Mouse (Mus musculus) 416B (cell line): ENCODE results near the gene Gm20532.

Experiments
- DNase-seq: peaks from one replicate; pipeline ENCODE4 v3.0.0; 2011; ENCODE audit warnings: low read depth

Gene Gm20532

GRCm38 (mm10) chr2:26595725-26596435 lies 9.4 kb downstream of the Gm20532 start:
- DNase-seq: no peak

- no peak for DNase-seq
Measured at GRCm38 (mm10) chr2:26596898-26597297, 10.5 kb downstream of the Gm20532 start.

- DNase-seq: peak; percentile 46
Measured at GRCm38 (mm10) chr2:26597810-26598209, 11.4 kb downstream of the Gm20532 start.

GRCm38 (mm10) chr2:26598462-26598861 lies 12.0 kb downstream of the Gm20532 start:
- no peak for DNase-seq

- DNase-seq: no peak
Measured at GRCm38 (mm10) chr2:26599965-26600364, 13.5 kb downstream of the Gm20532 start.

GRCm38 (mm10) chr2:26600664-26601063 lies 14.2 kb downstream of the Gm20532 start:
- DNase-seq: no peak

GRCm38 (mm10) chr2:26601595-26601994 lies 15.2 kb downstream of the Gm20532 start:
- DNase-seq: no peak

GRCm38 (mm10) chr2:26602631-26603030 lies 16.2 kb downstream of the Gm20532 start:
- DNase-seq: no peak

GRCm38 (mm10) chr2:26603159-26603558 lies 16.7 kb downstream of the Gm20532 start:
- DNase-seq: peak; percentile 54

- DNase-seq: peak; percentile 88
Measured at GRCm38 (mm10) chr2:26603720-26604671, 17.6 kb downstream of the Gm20532 start, which contains the start of gene Agpat2. TSS of gene Agpat2 (minus strand) at chr2:26604417.

- peak; percentile 60 for DNase-seq
Measured at GRCm38 (mm10) chr2:26605331-26605730, 18.9 kb downstream of the Gm20532 start.

GRCm38 (mm10) chr2:26606579-26606978 lies 20.1 kb downstream of the Gm20532 start:
- DNase-seq: peak; percentile 58

- no peak for DNase-seq
Measured at GRCm38 (mm10) chr2:26607056-26607910, 20.8 kb downstream of the Gm20532 start.

GRCm38 (mm10) chr2:26608781-26609180 lies 22.3 kb downstream of the Gm20532 start:
- DNase-seq: no peak

GRCm38 (mm10) chr2:26609261-26609661 lies 22.8 kb downstream of the Gm20532 start:
- DNase-seq: peak; percentile 61

GRCm38 (mm10) chr2:26610526-26610925 lies 24.1 kb downstream of the Gm20532 start:
- no peak for DNase-seq

- DNase-seq: no peak
Measured at GRCm38 (mm10) chr2:26611054-26611453, 24.6 kb downstream of the Gm20532 start.

- DNase-seq: no peak
Measured at GRCm38 (mm10) chr2:26611896-26612295, 25.5 kb downstream of the Gm20532 start.

- DNase-seq: no peak
Measured at GRCm38 (mm10) chr2:26614903-26615302, 28.5 kb downstream of the Gm20532 start.

GRCm38 (mm10) chr2:26615459-26616124 lies 29.2 kb downstream of the Gm20532 start:
- no peak for DNase-seq

- no peak for DNase-seq
Measured at GRCm38 (mm10) chr2:26617331-26617730, 30.9 kb downstream of the Gm20532 start.
